Mouse (Mus musculus) forebrain, embryonic 16.5 days (tissue): ENCODE measurements at regions not wholly inside any gene's neighbourhood (a gene's known extent, or its start where the extent isn't known, plus 50 kb on each side); places are given as distances from the start of the nearest gene placed in this dataset.

ENCODE experiments used
- ATAC-seq: fragments of 200-750 bp; cut with Nextera tagmentation; 2 replicates; pipeline ENCODE4 v1.8.0; 2017; ENCODE audit warnings: mild to moderate bottlenecking, moderate library complexity
- H3K27ac ChIP-seq: fragments of 300-500 bp; sonication (generic); 2 replicates; pipeline ENCODE4 v1.5.1; 2014; ENCODE audit warnings: low read length, control low read depth
- H3K27me3 ChIP-seq: fragments of 300-500 bp; sonication (generic); replicated peaks from 2 replicates; pipeline ENCODE4 v1.6.1; 2014; ENCODE audit warnings: low read length; ENCODE audit not compliant: control insufficient read depth, insufficient read depth
- H3K36me3 ChIP-seq: fragments of 300-500 bp; sonication (generic); 2 replicates; pipeline ENCODE4 v1.6.1; 2014; ENCODE audit not compliant: control insufficient read depth, insufficient read depth
- H3K4me1 ChIP-seq: fragments of 300-500 bp; sonication (generic); replicated peaks from 2 replicates; pipeline ENCODE4 v1.6.1; 2014; ENCODE audit warnings: low read length; ENCODE audit not compliant: control insufficient read depth, insufficient read depth
- H3K4me2 ChIP-seq: fragments of 300-500 bp; sonication (generic); 2 replicates; pipeline ENCODE4 v1.6.1; 2014; ENCODE audit warnings: mild to moderate bottlenecking, low read length, control low read depth
- H3K4me3 ChIP-seq: fragments of 300-500 bp; sonication (generic); replicated peaks from 2 replicates; pipeline ENCODE4 v1.5.1; 2014; ENCODE audit warnings: mild to moderate bottlenecking, low read length, control low read depth
- H3K9ac ChIP-seq: fragments of 300-500 bp; sonication (generic); replicated peaks from 2 replicates; pipeline ENCODE4 v1.6.1; 2014; ENCODE audit warnings: low read depth, low read length, control low read depth
- H3K9me3 ChIP-seq: fragments of 300-500 bp; sonication (generic); 2 replicates; pipeline ENCODE4 v1.6.1; 2016; ENCODE audit warnings: low read length; ENCODE audit not compliant: control insufficient read depth
- WGBS: fragments of 180-500 bp; shearing (Covaris S2); extraction: QIAGEN DNeasy Blood & Tissue Kit; methylation state at CpG from one replicate; pipeline ENCODE4 v1.1.7; 2014; 5-methylcytosine and 5-hydroxymethylcytosine counted together

DNA sequence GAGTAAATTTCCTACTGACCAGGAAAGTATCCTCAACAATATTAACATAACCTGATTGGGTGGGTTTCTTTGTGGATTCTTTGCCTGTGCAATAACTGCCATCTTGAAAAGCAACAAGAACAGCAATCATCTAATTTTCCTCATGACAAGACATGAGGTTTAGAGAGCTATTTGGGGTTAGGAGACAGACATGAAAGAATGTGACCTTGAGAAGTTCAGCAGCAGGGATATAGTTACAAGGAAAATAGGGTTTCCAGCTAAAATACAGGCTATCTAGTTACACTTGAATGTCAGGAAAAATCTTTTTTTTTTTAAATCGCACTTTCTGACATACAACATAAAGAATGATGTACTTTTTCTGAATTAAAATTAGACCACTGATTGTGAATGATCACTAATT lies 83.7 kb upstream of the Lama2 start:
- Histone ChIP-seq H3K27me3 (no peaks in the 10 kb centered on the region), H3K4me3 (no peak overlapping the region), H3K27ac (no peak overlapping the region), H3K9ac (no peak overlapping the region), H3K4me2 (no peak overlapping the region), H3K4me1 (no peaks in the 10 kb centered on the region), H3K36me3 (no peaks in the 10 kb centered on the region), H3K9me3 (no peaks in the 10 kb centered on the region)
- ATAC-seq = no peak
- WGBS = 81% methylated on average over 1 of the region's 1 CpGs

GRCm38 (mm10) chr10:27698305-27698704 lies 78.7 kb upstream of the Lama2 start:
- Histone ChIP-seq H3K4me2 (no peak overlapping the region), H3K27ac (no peak overlapping the region), H3K9me3 (no peaks in the 10 kb centered on the region), H3K36me3 (no peaks in the 10 kb centered on the region), H3K4me3 (no peak overlapping the region), H3K4me1 (no peaks in the 10 kb centered on the region), H3K27me3 (no peaks in the 10 kb centered on the region), H3K9ac (no peak overlapping the region)
- 10% methylated on average over 6 of the region's 6 CpGs for WGBS
- ATAC-seq = no peak

DNA sequence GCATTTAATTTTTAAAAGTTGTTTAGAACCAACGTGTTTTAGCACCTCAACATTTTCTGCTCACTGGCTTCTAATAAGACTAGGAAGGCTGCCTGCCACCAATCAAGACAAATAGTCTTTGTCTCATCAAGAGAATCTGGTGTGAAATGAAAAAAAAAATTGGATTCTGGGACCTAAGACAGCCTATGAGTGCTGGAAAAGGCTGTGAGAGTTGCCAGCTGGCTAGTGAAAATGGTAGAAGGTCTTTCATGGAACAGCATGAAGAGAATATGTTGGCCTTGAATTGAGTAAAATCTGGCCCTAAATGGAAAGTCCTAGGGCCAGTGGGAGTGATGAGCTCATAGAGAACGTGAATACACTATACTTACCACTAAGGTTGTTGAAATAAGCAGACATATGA lies 61.8 kb upstream of the Lama2 start:
- Histone ChIP-seq H3K4me1 (no peaks in the 10 kb centered on the region), H3K36me3 (no peaks in the 10 kb centered on the region), H3K27ac (no peak overlapping the region), H3K9ac (no peak overlapping the region), H3K27me3 (no peaks in the 10 kb centered on the region), H3K9me3 (no peaks in the 10 kb centered on the region), H3K4me2 (no peak overlapping the region), H3K4me3 (no peak overlapping the region)
- peak; percentile 77 for ATAC-seq
- 53% methylated on average over 2 of the region's 2 CpGs for WGBS

- Histone ChIP-seq H3K27me3 (no peaks in the 10 kb centered on the region), H3K27ac (no peak overlapping the region), H3K4me3 (no peak overlapping the region), H3K36me3 (no peaks in the 10 kb centered on the region), H3K4me1 (no peaks in the 10 kb centered on the region), H3K9me3 (no peaks in the 10 kb centered on the region), H3K9ac (no peak overlapping the region), H3K4me2 (no peak overlapping the region)
- 94% methylated on average over 1 of the region's 1 CpGs for WGBS
- no peak for ATAC-seq
Observed at GRCm38 (mm10) chr10:27675579-27675978, 56.0 kb upstream of the Lama2 start.

GRCm38 (mm10) chr10:27674379-27674778 lies 54.8 kb upstream of the Lama2 start:
- ATAC-seq = no peak
- no peak overlapping the region for H3K4me3 ChIP-seq
- H3K4me1 ChIP-seq = no peaks in the 10 kb centered on the region
- H3K9me3 ChIP-seq = no peaks in the 10 kb centered on the region
- WGBS = 37% methylated on average over 4 of the region's 4 CpGs
- no peak overlapping the region for H3K27ac ChIP-seq
- no peak overlapping the region for H3K9ac ChIP-seq
- H3K36me3 ChIP-seq = no peaks in the 10 kb centered on the region
- H3K4me2 ChIP-seq = no peak overlapping the region
- no peaks in the 10 kb centered on the region for H3K27me3 ChIP-seq
